Mouse (Mus musculus) thymus, postnatal 0 days (tissue): ENCODE measurements around the gene Mtfr1l. TPM values are rescaled to one million over a fixed set of nuclear protein-coding genes. Genes with fewer than 3 reads are reported as not detected.

ENCODE experiments used
- DNase-seq: peaks from one replicate; pipeline ENCODE4 v3.0.0-alpha.2; 2015; ENCODE audit warnings: low spot score
- microRNA-seq: library from miRNA; unstranded; fragments of <30 nt; microRNA quantifications from one replicate; pipeline ENCODE4, GENCODE M21; 2016; ENCODE audit warnings: borderline number of aligned reads
- polyA plus RNA-seq: library from polyadenylated mRNA; unstranded; fragments of >200 nt; fragmentation: Nextera tagmentation; extraction: Ambion mirVana; gene quantifications from 2 replicates; pipeline ENCODE4 v1.2.1, GENCODE M21; 2015

Gene Mtfr1l
- polyA plus RNA-seq, 1 experiment from 2014 or later, result 104 TPM

DNA sequence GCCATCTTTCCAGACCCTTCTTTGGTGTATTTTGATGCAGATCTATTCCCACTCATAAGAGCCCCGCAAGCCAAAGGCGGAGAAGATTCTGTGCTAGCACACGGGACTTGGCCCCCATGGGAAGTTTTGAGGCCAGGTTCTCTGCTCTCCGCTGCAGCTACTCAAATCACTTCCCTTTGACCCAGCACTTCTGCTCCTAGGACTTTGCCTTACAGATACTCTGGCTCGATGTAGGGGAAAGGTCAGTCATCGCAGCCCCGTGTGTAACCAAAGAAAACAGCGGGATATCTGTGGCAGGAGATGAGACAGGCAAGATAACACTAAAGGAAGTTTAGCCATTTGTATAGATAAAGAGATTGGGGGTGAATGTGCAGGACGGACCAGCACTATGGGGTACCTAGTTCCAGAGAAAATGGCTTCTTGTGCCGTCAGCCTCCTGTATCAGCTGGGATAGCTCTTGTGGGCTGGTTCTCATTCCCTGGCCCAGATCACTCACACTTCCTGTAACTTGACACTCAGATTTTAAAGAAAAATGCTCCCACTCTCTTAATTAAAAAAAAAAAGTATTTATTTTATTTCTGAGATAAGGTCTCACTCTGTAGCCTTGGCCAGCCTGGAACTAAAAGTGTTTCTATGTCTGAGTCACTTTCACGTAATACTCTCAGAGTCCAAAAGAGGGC is 45.1 kb downstream of the Mtfr1l start:
- no peak for DNase-seq

- DNase-seq, result no peak
Measured at GRCm38 (mm10) chr4:134488211-134488610, 47.0 kb downstream of the Mtfr1l start.

- no peak for DNase-seq
Measured at GRCm38 (mm10) chr4:134485151-134485900, 49.9 kb downstream of the Mtfr1l start.

DNA sequence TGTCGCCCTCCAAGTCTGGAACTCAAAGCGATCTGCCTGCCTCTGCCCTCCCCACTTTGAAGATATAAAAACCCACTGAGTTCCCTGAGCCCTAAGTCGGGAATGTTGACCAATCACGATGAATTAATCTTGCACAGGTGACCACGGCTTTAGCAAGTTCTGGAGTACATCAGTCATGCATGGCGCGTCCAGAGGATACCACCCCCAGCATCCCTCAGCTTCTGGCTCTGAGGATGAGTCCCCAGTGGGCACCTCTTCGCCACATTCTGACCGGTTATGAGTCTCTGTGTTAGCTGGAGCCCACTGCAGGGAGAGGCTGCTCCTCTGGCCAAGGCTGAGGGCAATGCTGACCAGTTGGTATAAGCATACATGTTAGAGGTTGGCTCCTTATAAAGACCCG is 51.0 kb downstream of the Mtfr1l start:
- no peak for DNase-seq

- no peak for DNase-seq
Measured at GRCm38 (mm10) chr4:134483696-134484095, 51.5 kb downstream of the Mtfr1l start.

DNA sequence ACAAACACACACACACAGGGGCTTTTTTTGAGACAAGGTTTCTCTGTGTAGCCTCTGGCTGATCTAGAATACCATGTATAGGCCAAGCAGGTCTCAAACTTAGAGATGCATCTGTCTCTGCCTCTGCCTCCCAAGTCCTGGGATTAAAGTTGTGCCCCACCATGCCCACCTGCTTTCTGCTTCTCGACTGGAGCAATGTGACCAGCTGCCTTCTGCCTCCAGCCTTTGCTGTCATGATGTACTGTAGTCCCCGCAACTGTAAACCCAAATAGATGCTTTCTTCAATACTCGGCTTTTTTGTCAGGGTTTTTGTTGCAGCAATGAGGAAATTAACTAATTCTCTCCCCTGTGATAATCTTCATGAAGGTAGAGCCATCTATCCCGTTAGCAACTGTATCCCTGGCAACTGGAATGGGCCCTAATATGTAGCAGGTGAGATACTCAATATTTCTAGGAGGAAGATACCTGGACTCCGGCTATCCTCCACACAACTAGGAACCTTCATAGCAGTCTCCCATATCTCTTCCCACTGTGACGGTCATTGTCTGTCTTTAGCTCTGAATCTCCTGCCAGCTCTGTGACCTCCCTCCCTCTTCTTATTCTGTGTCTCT is 52.0 kb downstream of the Mtfr1l start:
- DNase-seq, result no peak

DNA sequence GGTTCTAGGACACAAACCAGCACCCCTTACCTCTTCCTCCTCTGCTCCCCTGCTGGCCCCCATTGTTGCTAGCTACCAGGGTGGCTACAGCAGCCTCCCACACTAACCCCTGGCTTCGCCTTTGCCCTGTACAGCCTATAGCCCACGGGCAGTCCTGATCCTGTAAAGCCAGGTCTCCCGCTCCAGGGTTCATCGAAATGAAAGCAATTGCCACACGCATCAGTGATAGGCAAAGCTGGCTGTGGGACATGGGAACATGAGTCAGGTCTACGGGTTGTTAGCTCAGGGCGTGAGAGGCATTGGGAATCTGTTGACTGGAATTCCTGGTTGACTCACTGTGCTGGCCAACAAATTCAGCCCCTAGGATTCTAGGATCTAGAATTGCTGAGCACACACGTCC is 52.7 kb downstream of the Mtfr1l start:
- DNase-seq, result no peak

- DNase-seq, result no peak
Measured at GRCm38 (mm10) chr4:134481270-134481669, 53.9 kb downstream of the Mtfr1l start.

GRCm38 (mm10) chr4:134480864-134481263 is 54.3 kb downstream of the Mtfr1l start:
- peak; percentile 77 for DNase-seq

- DNase-seq, result no peak
Measured at GRCm38 (mm10) chr4:134479839-134480238, 55.3 kb downstream of the Mtfr1l start.

DNA sequence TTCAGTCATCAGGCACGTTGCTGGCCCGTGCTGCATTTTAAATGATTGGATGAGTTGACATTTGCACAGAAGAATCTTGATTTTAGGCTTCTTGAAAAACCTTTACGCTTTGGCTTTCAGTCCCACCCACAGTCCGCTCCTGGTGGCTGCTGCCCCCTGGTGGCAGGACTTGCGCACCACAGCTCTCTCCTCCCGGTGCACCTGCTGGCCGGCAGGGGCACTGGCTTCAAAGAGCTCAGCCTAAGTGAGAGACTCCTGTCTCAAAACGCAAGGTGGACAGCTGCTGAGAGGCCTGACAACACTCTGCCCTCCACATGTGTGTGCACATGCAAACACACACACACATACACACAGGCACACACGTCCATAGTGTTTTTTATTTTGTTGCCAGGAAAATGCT is 57.2 kb downstream of the Mtfr1l start:
- peak; percentile 92 for DNase-seq

- DNase-seq, result no peak
Measured at GRCm38 (mm10) chr4:134476899-134477298, 58.3 kb downstream of the Mtfr1l start.

Small RNA genes within 50 kb of the gene (microRNA-seq; reads per million reads assigned to microRNA genes)
- not detected for gene Mir6403

Other genes with a start within 250 kb of the Mtfr1l start
- 18.3 and 21.9 TPM in 2 replicates for gene Pdik1l, start 247.5 kb downstream of the Mtfr1l start, polyA plus RNA-seq
- gene Trim63, start 220.3 kb downstream of the Mtfr1l start, polyA plus RNA-seq, result 1.1 and 1.3 TPM in 2 replicates
- 0.17 and 0.40 TPM in 2 replicates for gene Slc30a2, start 192.2 kb downstream of the Mtfr1l start, polyA plus RNA-seq
- 2.9 and 3.3 TPM in 2 replicates for gene Extl1, start 151.5 kb downstream of the Mtfr1l start, polyA plus RNA-seq
- gene Pafah2, start 139.1 kb downstream of the Mtfr1l start, polyA plus RNA-seq, result 4.6 and 5.3 TPM in 2 replicates
- gene Stmn1, start 67.1 kb downstream of the Mtfr1l start, polyA plus RNA-seq, result 1,989 and 2,008 TPM in 2 replicates
- gene Paqr7, start 38.7 kb downstream of the Mtfr1l start, polyA plus RNA-seq, result 8.1 TPM in 2 replicates
- gene Aunip, start 24.4 kb downstream of the Mtfr1l start, polyA plus RNA-seq, result 14.3 and 16.7 TPM in 2 replicates
- 4.8 and 6.8 TPM in 2 replicates for gene Selenon, start 16.8 kb upstream of the Mtfr1l start, polyA plus RNA-seq
- gene Man1c1, start 168.9 kb upstream of the Mtfr1l start, polyA plus RNA-seq, result 0.91 and 1.2 TPM in 2 replicates
- 16.1 and 16.6 TPM in 2 replicates for gene Ldlrap1, start 232.6 kb upstream of the Mtfr1l start, polyA plus RNA-seq